ENCODE assay signal across 8 mouse cellular contexts in the genomic region with DNA sequence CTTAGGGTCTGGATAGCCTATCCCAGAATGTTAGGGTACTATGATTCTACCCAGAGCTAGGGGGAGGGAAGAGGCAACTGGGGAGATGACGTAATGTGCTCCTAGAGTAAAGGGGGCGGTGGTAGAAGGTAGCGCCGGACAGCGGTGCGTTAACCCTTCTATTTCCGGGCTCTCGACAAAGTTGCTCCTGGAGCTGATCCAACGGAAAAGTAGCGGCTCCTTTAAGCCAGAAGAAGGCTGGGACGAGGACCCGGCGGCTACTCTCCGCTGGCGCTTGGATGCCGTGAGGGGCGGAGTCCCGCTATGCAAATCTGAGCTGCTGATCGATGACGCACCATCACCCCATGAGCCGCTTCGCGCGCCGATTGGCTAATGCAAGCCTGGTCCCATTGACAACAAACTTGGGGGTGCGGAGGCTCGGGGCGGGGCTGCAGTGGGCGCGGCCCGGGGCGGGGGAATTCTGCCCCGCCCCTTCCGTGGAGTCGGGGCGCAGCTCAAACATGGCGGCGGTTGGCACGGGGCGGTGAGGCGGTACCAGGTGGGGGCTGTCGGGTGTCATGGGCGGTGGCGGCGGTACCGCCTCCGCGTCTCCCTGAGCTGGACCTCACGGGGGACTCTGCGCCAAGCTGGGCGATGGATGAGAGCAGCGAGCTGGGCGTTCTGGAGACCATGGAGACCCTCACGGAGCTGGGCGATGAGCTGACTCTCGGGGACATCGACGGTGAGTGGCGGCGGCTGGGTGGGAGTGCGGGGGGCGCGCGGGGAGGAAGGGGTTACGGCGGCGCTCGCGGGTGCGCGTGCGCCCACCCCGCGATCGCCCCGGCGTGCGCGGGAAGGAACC. TPM values are rescaled to one million over a fixed set of nuclear protein-coding genes. Genes with fewer than 3 reads are reported as not detected.
A peak's percentile ranks its signal among the peaks of the same experiment; 100 is the strongest.
DNase-seq lines count a peak whose midpoint lies in the region; ATAC-seq and TF ChIP-seq lines count a peak whose summit lies in the region.

A gene (plus strand): TSS at position 412 of the 841 bp plus-strand sequence.

- TF ChIP-seq POLR2A in cortical plate, adult 2 months (IDR thresholded peaks at IDR 0.05; ENCODE audit: extremely low read depth, insufficient read depth, low read length), result peak; percentile 81

- no peaks in the 10 kb centered on the region for H3K27me3 ChIP-seq in megakaryocyte, embryonic 14.5 days (replicated peaks)

- peak within 1 kb of the TSS; percentile 85 for H3K4me3 ChIP-seq in cortical plate, adult 2 months (ENCODE audit: insufficient read depth, low read length)
- H3K4me3 ChIP-seq in megakaryocyte, embryonic 14.5 days (replicated peaks), result peak within 1 kb of the TSS; percentile 99

- peak within 1 kb of the TSS; percentile 99 for H3K27ac ChIP-seq in cortical plate, adult 2 months (ENCODE audit: insufficient read depth, low read length)

- no peaks in the 10 kb centered on the region for H3K9me3 ChIP-seq in megakaryocyte, embryonic 14.5 days

- DNase-seq in gastrocnemius, adult 8-10 months (ENCODE audit: low spot score in 2 of 2), result peak; percentile 96 to 98
- peak; percentile 99 for DNase-seq in hindlimb bud, embryonic 11.5 days (ENCODE audit: extremely low spot score, low read depth, low spot score)
- DNase-seq in left cerebral cortex, adult 8-10 months (ENCODE audit: low spot score in 2 of 2), result peak; percentile 94 to 99
- peak; percentile 100 for DNase-seq in right cerebral cortex, postnatal 10 days (ENCODE audit: low spot score in 2 of 2)
- DNase-seq in urinary bladder, postnatal 25 days (ENCODE audit: low spot score), result peak; percentile 93

- peaks cover 38% of the 10 kb centered on the region for H3K36me3 ChIP-seq in megakaryocyte, embryonic 14.5 days (replicated peaks; ENCODE audit: low read length)

- H3K4me1 ChIP-seq in cortical plate, adult 2 months (ENCODE audit: control insufficient read depth, insufficient read depth, low read length), result peaks cover 6% of the 10 kb centered on the region; the same call in 1 of the 2 replicates
- peaks cover 67% of the 10 kb centered on the region for H3K4me1 ChIP-seq in megakaryocyte, embryonic 14.5 days

- peak; percentile 97 for ATAC-seq in activated CD4-positive, CD25-positive, alpha-beta regulatory T cell, adult 4 months

- no peak for TF ChIP-seq CTCF in cortical plate, adult 2 months (IDR thresholded peaks at IDR 0.05; ENCODE audit: extremely low read depth, insufficient read depth, low read length)

RNA-seq across cellular contexts. Expression of the gene that starts here (rescaled TPM):
- polyA plus RNA-seq in activated CD4-positive, CD25-positive, alpha-beta regulatory T cell, adult 4 months (2017; shearing (Covaris generic)), result 10 to 100 TPM; 32.6 to 51.4 TPM
- 138 and 166 TPM in 2 replicates for polyA plus RNA-seq in cortical plate, adult 2 months (2012; rRNA removed)
- total RNA-seq in gastrocnemius, adult 8-10 months (2022), result 10 to 100 TPM in 1 of 4 experiments, 1 to 10 TPM in 3; 8.4 to 11.5 (median 9.7) TPM
- 100 to 1,000 TPM; 204 to 229 (median 207) TPM for total RNA-seq in left cerebral cortex, adult 8-10 months (2022)
- polyA plus RNA-seq in megakaryocyte, embryonic 14.5 days (2012; ENCODE audit: insufficient read depth, low replicate concordance), result 351 and 1,948 TPM in 2 replicates

Comparison
In these comparisons a context has a peak if more than half of its experiments do, and no peak if none do; other contexts are left out.
1. Peak in every context shown above with its lines: DNase-seq, ATAC-seq, H3K4me3 ChIP-seq and H3K27ac ChIP-seq.
2. RNA of the gene that starts here (total RNA-seq): 204 to 229 TPM in left cerebral cortex, adult 8-10 months; 8.4 to 11.5 TPM in gastrocnemius, adult 8-10 months; every median in the first group is over 10 times any median in the second.